Mouse (Mus musculus): ENCODE results near the gene P2rx4. TPM values are rescaled to one million over a fixed set of nuclear protein-coding genes. Genes with fewer than 3 reads are reported as not detected.

The P2rx4 gene
- polyA plus RNA-seq, 1 experiment from 2014 or later, result 16.3 TPM

GRCm38 (mm10) chr5:122708819-122709218 lies 1.5 kb downstream of the P2rx4 start:
- 46% methylated on average over 6 of the region's 6 CpGs for WGBS
- H3K4me3 ChIP-seq, result no peak overlapping the region
- H3K27ac ChIP-seq, result no peak overlapping the region

GRCm38 (mm10) chr5:122715723-122716122 lies 8.4 kb downstream of the P2rx4 start:
- Histone ChIP-seq H3K27ac (no peak overlapping the region), H3K27me3 (ENCODE audit: insufficient read depth, poor library complexity, severe bottlenecking) (no peaks in the 10 kb centered on the region), H3K9me3 (no peaks in the 10 kb centered on the region), H3K4me1 (no peaks in the 10 kb centered on the region), H3K36me3 (peaks cover 20% of the 10 kb centered on the region), H3K4me3 (no peak overlapping the region)
- 68% methylated on average over 1 of the region's 1 CpGs for WGBS
- DNase-seq (ENCODE audit: low spot score), result no peak

More at GRCm38 (mm10) chr5:122708819-122709218, 1.5 kb downstream of the P2rx4 start:
- no peaks in the 10 kb centered on the region for H3K9me3 ChIP-seq
- peaks cover 27% of the 10 kb centered on the region for H3K4me1 ChIP-seq
- 0 out of 2 replicates have a peak, but pooled peaks cover 3% of the 10 kb centered on the region for H3K36me3 ChIP-seq
- DNase-seq (ENCODE audit: low spot score), result no peak
- no peaks in the 10 kb centered on the region for H3K27me3 ChIP-seq (ENCODE audit: insufficient read depth, poor library complexity, severe bottlenecking)

- peaks cover 20% of the 10 kb centered on the region for H3K36me3 ChIP-seq
- H3K9me3 ChIP-seq, result no peaks in the 10 kb centered on the region
- WGBS, result 95% methylated on average over 2 of the region's 2 CpGs
- H3K27ac ChIP-seq, result no peak overlapping the region
- H3K4me1 ChIP-seq, result no peaks in the 10 kb centered on the region
- no peaks in the 10 kb centered on the region for H3K27me3 ChIP-seq (ENCODE audit: insufficient read depth, poor library complexity, severe bottlenecking)
- no peak for DNase-seq (ENCODE audit: low spot score)
- no peak overlapping the region for H3K4me3 ChIP-seq
Measured at GRCm38 (mm10) chr5:122716793-122717192, 9.4 kb downstream of the P2rx4 start.

GRCm38 (mm10) chr5:122718400-122718799 lies 11.1 kb downstream of the P2rx4 start:
- no peak for DNase-seq (ENCODE audit: low spot score)
- 72% methylated on average over 7 of the region's 7 CpGs for WGBS
- H3K27ac ChIP-seq, result no peak overlapping the region
- no peaks in the 10 kb centered on the region for H3K9me3 ChIP-seq
- H3K4me3 ChIP-seq, result no peak overlapping the region
- no peaks in the 10 kb centered on the region for H3K27me3 ChIP-seq (ENCODE audit: insufficient read depth, poor library complexity, severe bottlenecking)
- no peaks in the 10 kb centered on the region for H3K4me1 ChIP-seq
- peaks cover 20% of the 10 kb centered on the region for H3K36me3 ChIP-seq

GRCm38 (mm10) chr5:122719168-122719567 lies 11.8 kb downstream of the P2rx4 start:
- Histone ChIP-seq H3K4me1 (no peaks in the 10 kb centered on the region), H3K27me3 (ENCODE audit: insufficient read depth, poor library complexity, severe bottlenecking) (no peaks in the 10 kb centered on the region), H3K27ac (no peak overlapping the region), H3K36me3 (peaks cover 20% of the 10 kb centered on the region), H3K4me3 (no peak overlapping the region), H3K9me3 (no peaks in the 10 kb centered on the region)
- no peak for DNase-seq (ENCODE audit: low spot score)
- 91% methylated on average over 8 of the region's 8 CpGs for WGBS

- DNase-seq (ENCODE audit: low spot score), result no peak
- H3K36me3 ChIP-seq, result peaks cover 4% of the 10 kb centered on the region; the same call in 1 of the 2 replicates
Measured at GRCm38 (mm10) chr5:122725453-122725852, 18.1 kb downstream of the P2rx4 start.

GRCm38 (mm10) chr5:122726068-122726467 lies 18.7 kb downstream of the P2rx4 start:
- H3K4me3 ChIP-seq, result no peak overlapping the region
- DNase-seq (ENCODE audit: low spot score), result no peak
- 0 out of 2 replicates have a peak, but pooled peaks cover 5% of the 10 kb centered on the region for H3K27me3 ChIP-seq (ENCODE audit: insufficient read depth, poor library complexity, severe bottlenecking)
- peaks cover 4% of the 10 kb centered on the region; the same call in 1 of the 2 replicates for H3K36me3 ChIP-seq
- peaks cover 9% of the 10 kb centered on the region; the same call in 1 of the 2 replicates for H3K4me1 ChIP-seq
- H3K9me3 ChIP-seq, result no peaks in the 10 kb centered on the region
- H3K27ac ChIP-seq, result no peak overlapping the region
- 26% methylated on average over 7 of the region's 7 CpGs for WGBS

More at GRCm38 (mm10) chr5:122725453-122725852, 18.1 kb downstream of the P2rx4 start:
- Histone ChIP-seq H3K4me1 (peaks cover 2% of the 10 kb centered on the region; the same call in 1 of the 2 replicates), H3K27ac (no peak overlapping the region), H3K9me3 (no peaks in the 10 kb centered on the region), H3K27me3 (ENCODE audit: insufficient read depth, poor library complexity, severe bottlenecking) (0 out of 2 replicates have a peak, but pooled peaks cover 5% of the 10 kb centered on the region), H3K4me3 (no peak overlapping the region)
- 86% methylated on average over 13 of the region's 13 CpGs for WGBS

- Histone ChIP-seq H3K27me3 (ENCODE audit: insufficient read depth, poor library complexity, severe bottlenecking) (0 out of 2 replicates have a peak, but pooled peaks cover 5% of the 10 kb centered on the region), H3K27ac (no peak overlapping the region), H3K9me3 (no peaks in the 10 kb centered on the region), H3K4me1 (peaks cover 13% of the 10 kb centered on the region), H3K36me3 (peaks cover 4% of the 10 kb centered on the region; the same call in 1 of the 2 replicates), H3K4me3 (no peak overlapping the region)
- 73% methylated on average over 5 of the region's 5 CpGs for WGBS
- no peak for DNase-seq (ENCODE audit: low spot score)
Measured at GRCm38 (mm10) chr5:122726595-122726994, 19.3 kb downstream of the P2rx4 start.

GRCm38 (mm10) chr5:122727096-122727495 lies 19.8 kb downstream of the P2rx4 start:
- no peak for DNase-seq (ENCODE audit: low spot score)
- no peaks in the 10 kb centered on the region for H3K9me3 ChIP-seq
- H3K4me3 ChIP-seq, result no peak overlapping the region
- peaks cover 18% of the 10 kb centered on the region for H3K4me1 ChIP-seq
- 86% methylated on average over 7 of the region's 7 CpGs for WGBS
- 0 out of 2 replicates have a peak, but pooled peaks cover 5% of the 10 kb centered on the region for H3K27me3 ChIP-seq (ENCODE audit: insufficient read depth, poor library complexity, severe bottlenecking)
- H3K36me3 ChIP-seq, result peaks cover 4% of the 10 kb centered on the region; the same call in 1 of the 2 replicates
- H3K27ac ChIP-seq, result no peak overlapping the region

- no peak for DNase-seq (ENCODE audit: low spot score)
- H3K27me3 ChIP-seq (ENCODE audit: insufficient read depth, poor library complexity, severe bottlenecking), result 0 out of 2 replicates have a peak, but pooled peaks cover 5% of the 10 kb centered on the region
- no peaks in the 10 kb centered on the region for H3K9me3 ChIP-seq
- H3K27ac ChIP-seq, result no peak overlapping the region; the same call in 1 of the 2 replicates
- 69% methylated on average over 10 of the region's 10 CpGs for WGBS
- H3K36me3 ChIP-seq, result peaks cover 2% of the 10 kb centered on the region; the same call in 1 of the 2 replicates
- H3K4me1 ChIP-seq, result peaks cover 36% of the 10 kb centered on the region
- H3K4me3 ChIP-seq, result no peak overlapping the region
Measured at GRCm38 (mm10) chr5:122730776-122731175, 23.4 kb downstream of the P2rx4 start.

GRCm38 (mm10) chr5:122731321-122731720 lies 24.0 kb downstream of the P2rx4 start:
- no peak for DNase-seq (ENCODE audit: low spot score)
- Histone ChIP-seq H3K27ac (peak overlapping the region; percentile 74), H3K4me3 (no peak overlapping the region), H3K27me3 (ENCODE audit: insufficient read depth, poor library complexity, severe bottlenecking) (0 out of 2 replicates have a peak, but pooled peaks cover 5% of the 10 kb centered on the region), H3K4me1 (peaks cover 36% of the 10 kb centered on the region), H3K36me3 (peaks cover 2% of the 10 kb centered on the region), H3K9me3 (no peaks in the 10 kb centered on the region)
- 67% methylated on average over 8 of the region's 8 CpGs for WGBS

GRCm38 (mm10) chr5:122731991-122732673 lies 24.8 kb downstream of the P2rx4 start:
- Histone ChIP-seq H3K4me1 (peaks cover 38% of the 10 kb centered on the region), H3K27ac (peak overlapping the region; percentile 74), H3K9me3 (no peaks in the 10 kb centered on the region), H3K4me3 (0 out of 2 replicates have a peak overlapping the region, but pooled peaks have one; percentile 0), H3K36me3 (peaks cover 10% of the 10 kb centered on the region), H3K27me3 (ENCODE audit: insufficient read depth, poor library complexity, severe bottlenecking) (0 out of 2 replicates have a peak, but pooled peaks cover under 1% of the 10 kb centered on the region)
- 38% methylated on average over 15 of the region's 15 CpGs for WGBS
- no peak for DNase-seq (ENCODE audit: low spot score)

GRCm38 (mm10) chr5:122733881-122734280 lies 26.5 kb downstream of the P2rx4 start:
- Histone ChIP-seq H3K36me3 (peaks cover 8% of the 10 kb centered on the region), H3K4me3 (no peak overlapping the region), H3K4me1 (peaks cover 38% of the 10 kb centered on the region), H3K9me3 (no peaks in the 10 kb centered on the region), H3K27me3 (ENCODE audit: insufficient read depth, poor library complexity, severe bottlenecking) (no peaks in the 10 kb centered on the region), H3K27ac (peak overlapping the region; percentile 57)
- 55% methylated on average over 17 of the region's 17 CpGs for WGBS
- no peak for DNase-seq (ENCODE audit: low spot score)

Measured in heart, embryonic 10.5 days (tissue).